Mouse (Mus musculus) layer of hippocampus, adult 8-10 months (tissue): ENCODE data around the gene Rubcnl. TPM values are rescaled to one million over a fixed set of nuclear protein-coding genes. Genes with fewer than 3 reads are reported as not detected.

ENCODE experiments used
- DNase-seq, 2 experiments: peaks; one replicate each; pipeline ENCODE4 v3.0.0; 2022; ENCODE audit warnings: low spot score in 2 of 2
- total RNA-seq, 4 experiments: library from RNA; stranded (reverse); gene quantifications; 2 replicates each; pipeline ENCODE4 v1.2.4; 2022

Gene Rubcnl
- total RNA-seq, result 1 to 10 TPM in 2 of 4 experiments, under 1 TPM in 2; 0.87 to 3.1 (median 1.8) TPM

DNA sequence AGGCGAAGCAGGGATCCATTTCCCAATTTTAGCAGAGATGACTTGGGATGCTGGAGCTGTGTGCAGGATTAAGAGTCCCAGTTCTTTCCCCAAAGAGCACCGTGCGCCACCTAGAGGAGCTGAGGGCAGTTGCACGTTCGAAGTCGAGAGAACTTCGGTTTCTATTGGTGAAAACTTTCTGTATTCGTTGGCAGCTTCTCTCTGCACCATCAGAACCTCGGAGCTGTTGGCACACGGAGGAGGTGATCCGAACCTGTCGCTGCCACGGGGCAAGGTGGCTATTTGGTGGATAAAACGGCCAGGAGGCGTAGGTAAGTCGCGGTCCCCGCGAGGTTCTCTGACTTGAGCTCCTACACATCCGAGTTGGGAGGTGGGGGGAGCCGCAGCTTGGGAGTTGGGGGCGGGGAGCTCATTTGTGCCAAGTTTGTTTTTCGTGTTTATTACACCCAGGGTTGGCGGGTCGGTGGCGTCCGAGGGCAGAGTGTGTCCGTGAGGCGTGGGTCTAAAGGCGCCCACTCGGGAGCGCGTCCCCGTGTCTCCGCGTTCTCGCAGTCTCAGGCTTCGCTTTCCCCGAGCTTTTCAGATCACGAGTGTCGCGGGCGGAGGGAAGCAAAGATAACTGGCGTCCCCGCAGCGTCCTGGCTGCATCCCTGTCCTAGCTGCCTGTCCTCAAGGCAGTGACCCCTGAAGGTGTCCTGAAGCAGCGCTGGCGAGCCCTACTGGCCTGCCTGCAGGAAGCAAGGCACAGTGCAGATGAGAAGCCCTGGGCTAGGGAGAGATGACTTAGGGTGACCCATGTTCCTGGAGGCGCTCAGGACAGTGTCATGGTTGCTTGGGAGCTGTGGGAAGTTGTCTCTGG is at the start of gene Rubcnl:
TSS of gene Rubcnl (plus strand) at position 172 of the 859 bp plus-strand sequence.
- DNase-seq, result peak; percentile 56 to 61

DNA sequence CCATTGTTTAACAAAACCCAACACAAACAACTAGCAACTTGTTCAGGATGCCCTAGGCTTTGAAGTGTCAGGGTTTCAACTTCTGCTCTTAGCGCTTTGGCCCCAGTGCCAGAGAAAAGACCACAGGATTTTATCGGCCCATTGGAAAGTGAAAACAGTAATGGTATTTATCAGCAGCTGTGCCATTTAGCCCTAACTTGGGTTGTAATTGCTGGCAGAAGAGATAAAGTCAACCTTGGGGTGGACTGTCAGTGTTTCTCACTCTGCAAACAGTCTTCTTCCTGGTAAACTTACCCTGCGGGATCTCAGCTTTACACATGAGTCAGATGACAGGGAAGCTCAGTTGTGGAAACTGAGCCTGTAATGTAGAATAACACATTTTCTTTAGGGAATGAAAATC is 43.6 kb upstream of the Rubcnl start:
- no peak for DNase-seq

DNA sequence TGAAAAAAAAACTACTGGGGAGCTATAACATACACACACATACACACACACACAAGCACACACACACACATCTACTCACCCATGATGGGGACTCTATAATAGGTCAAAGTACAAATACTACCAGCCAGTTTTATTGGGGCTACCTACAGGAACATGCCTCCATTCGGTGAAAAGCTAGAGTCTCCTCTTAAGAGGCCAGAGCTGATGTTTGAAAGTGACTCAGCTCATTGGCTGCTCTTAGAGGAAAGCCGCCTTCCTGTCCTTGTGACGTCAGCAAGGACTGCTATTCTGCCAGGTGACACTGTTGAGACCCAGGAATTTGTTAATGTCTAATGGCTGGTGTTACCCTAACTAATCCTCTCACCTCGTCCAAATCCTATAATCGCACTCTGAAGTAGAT is 43.1 kb upstream of the Rubcnl start:
- no peak for DNase-seq

DNA sequence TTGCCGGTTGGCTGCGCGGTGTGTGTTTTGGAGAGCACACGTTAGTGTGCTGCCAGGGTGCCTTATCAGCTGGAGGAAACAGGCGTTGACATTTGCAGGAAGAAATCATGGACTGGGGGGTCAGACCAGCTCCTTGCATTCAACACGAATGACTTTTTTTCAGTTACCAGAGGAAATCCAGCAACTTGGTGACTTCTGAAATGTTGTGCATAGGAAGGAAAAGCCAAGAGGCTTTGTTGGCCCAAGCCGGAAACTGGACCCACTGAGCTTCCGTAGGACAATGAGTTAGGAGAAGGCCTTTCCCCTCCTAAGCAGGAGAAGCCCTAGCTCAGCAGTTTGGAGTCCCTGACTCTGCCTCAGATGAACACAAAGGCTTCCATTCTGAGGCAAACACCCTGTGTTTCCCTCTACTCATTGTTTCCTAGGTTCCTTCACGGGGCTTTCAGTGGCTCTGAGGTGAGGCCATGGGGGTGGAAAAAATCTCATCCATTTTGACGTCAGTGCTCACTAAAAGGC is 41.6 kb upstream of the Rubcnl start:
- DNase-seq, result no peak

DNA sequence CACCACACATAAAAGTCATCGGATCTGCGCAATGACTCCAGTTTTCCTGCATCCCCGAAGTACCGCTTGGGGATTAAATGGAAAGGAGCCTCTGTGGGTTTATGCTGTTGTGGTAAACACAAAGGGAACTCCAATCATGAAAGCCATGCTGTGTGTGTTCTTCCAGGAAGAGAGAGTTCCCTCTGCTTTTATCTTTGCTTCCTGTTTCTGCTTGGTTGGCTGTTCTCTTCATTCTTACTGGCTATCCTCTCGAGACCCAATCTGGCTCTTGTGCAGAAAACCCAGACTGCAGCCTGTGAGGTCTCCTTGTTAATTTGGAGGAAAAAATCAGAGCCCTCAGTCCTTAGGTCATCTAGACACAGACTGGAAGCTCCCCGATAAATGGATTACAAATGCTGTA is 38.9 kb upstream of the Rubcnl start:
- no peak for DNase-seq

DNA sequence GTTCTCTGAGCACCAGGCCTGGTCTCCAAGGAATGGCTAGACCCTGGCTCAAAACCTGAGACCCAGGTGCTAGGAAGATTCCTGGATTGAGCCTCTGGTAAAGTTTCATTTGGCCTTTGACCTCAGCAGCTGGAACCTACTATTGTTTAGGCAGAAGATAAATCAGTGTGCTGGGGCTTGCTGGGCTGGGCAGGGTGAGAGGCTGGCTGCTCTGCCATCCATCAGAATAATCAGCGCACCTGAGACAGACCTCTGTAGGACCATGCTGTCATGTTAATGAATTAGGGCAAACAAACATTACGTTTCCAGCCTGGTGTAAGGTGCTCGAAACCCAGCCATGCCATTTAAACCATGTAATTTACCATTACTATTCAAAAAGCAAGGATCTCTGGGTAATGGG is 34.8 kb upstream of the Rubcnl start:
- no peak for DNase-seq

DNA sequence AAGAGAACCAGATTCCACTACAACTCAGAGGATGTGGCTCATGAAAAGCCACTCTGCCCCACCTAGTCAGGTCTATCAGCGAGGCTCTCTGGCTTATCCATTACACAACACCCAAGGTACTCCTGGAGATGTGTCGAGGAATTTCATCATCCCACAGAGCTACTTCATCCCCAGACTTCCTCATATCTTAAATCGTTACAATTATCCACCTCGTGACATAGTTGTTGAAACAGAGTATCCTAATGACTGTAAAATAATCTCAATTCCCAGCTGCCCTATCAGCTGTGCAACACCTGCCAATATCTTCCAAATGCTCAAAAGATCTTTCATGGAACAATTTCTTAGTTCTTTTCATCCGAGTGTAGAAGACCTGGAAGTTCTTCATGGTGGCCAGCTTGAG is 32.7 kb upstream of the Rubcnl start:
- DNase-seq, result no peak

DNA sequence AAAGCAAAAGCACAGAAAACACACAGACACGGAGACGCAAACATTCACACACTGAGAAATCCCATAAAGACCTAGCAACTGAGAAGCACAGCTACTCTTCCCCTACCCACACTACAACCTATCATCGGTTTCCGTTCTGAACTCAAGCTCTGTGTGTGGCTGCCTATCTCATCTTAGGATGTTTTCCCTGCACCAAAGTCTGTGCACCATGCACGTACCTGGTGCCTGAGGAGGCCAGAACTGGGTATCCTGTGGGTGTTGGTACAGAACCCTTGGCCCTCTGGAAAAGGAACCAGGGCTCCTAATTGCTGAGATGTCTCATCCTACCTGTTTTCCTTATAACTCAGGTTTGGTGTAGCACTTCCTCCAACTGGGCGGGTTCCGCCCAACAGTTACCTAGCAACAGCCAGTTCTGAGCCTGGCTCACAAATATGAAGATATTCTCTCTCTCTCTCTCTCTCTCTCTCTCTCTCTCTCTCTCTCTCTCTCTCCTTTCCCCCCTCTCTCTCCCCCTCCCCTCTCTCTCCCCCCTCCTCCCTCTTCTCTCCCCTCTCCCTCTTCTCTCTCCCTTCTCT is 30.9 kb upstream of the Rubcnl start:
- peak in 1 of 2 experiments; percentile 13 for DNase-seq

DNA sequence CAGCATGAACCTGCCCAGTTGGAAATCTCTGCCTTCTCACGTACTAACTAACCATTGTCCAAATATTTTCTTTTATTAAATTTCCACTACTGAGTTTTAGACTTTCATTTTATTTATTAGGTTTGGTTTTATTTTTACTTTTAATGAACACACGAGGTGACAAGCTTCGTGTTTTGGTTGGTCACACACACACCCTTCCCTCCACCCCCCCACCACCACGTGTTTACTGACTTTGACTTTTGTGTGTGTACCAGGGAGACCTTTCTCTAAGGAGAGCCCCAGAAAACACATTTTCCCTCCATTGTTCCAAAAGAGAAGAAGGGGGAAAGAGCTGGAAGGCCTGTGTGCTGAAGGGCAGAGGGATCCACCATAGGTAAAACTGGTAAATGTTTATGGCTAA is 30.2 kb upstream of the Rubcnl start:
- DNase-seq, result no peak

DNA sequence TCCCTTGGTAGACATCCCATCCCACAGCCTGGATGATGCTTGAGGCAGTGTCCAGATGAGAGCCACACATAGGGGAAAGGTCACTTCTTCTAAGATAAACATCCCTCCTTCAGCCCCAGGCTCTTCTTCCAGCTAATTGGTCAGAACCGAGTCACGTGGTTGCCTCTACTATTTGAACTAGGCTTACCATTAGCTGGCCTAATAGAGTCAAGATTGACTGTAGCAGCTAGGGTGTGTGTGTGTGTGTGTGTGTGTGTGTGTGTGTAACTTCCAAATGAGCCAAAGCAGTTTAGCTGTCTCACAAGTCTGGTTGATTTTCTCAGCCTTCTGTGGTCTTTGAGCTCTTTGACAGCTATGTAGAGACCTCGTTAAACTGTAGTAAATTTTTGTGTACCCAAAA is 29.3 kb upstream of the Rubcnl start:
- no peak for DNase-seq

DNA sequence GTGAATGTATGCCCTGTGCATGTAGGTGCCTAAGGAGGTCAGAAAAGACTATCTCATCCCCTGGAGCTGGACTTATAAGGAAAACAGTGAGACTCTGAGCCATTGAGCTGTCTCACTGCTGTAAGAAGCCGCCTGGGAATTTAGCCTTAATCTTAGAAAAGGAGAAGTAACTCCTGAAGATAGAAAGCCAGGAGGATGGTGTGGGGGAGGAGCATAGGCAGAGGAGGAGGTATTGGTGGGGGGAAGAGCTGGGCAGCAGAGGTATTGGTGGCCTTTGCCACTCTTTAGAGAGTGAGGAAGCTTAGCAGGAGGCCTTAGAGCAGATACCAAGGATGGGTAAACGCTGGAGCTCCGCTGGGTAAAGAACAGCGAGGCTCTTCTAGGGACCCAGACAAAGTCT is 26.5 kb upstream of the Rubcnl start:
- DNase-seq, result no peak

DNA sequence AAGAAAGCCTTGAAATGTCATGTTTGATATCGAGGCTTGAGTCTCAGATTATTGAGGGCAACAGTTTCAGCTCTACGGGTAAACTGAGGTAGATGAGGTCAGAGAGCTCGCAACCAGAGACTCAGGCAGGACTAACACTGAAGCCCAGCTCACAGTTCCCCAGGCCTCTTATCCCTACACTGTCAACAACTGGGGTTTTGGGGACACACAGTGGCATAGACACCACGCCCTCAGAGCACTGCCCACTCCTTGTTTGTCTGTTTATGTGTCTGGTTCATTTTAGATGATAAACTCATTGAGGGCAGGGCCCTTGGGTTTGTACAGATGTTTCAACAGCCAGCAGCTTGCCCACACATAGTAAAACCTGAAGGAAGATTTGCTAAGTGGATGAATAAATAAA is 25.9 kb upstream of the Rubcnl start:
- no peak for DNase-seq

DNA sequence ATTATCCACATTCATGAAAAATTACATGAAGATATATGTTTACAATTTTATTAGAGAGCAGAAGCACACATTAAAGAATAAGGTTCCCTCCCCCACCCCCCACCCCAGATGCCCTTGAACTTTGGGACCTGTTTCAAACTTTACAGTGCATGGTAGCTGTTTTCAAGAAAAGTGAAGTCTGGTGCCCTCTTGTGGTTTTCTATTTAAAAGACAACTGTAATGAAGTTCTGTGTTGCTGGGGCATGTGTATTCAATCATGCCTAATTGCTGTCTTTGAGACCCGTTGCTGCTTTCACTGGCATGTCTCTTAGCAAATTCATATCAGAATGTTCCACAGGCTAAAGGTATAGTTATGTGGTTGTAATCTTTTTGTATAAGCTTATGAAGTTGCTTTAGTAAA is 25.3 kb upstream of the Rubcnl start:
- DNase-seq, result no peak

DNA sequence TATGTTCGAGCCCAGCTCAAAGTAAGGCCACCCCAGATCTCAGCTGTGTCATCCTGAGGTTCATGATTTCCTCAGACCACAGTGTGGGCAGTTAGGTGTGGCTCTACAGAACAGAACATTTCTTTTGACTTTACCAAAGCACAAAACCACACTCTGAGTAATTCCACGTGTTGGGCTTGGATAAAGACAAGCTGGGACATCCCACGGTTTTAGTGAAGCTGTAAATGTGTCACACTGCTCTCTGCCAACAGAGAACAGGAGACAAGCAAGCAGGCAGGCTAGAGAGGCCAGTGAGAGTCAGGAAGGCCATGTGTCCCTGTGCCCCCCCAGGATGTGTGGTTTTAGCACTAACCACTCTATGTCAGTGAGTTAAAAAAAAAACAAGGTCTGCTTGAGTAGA is 19.3 kb upstream of the Rubcnl start:
- DNase-seq, result no peak

DNA sequence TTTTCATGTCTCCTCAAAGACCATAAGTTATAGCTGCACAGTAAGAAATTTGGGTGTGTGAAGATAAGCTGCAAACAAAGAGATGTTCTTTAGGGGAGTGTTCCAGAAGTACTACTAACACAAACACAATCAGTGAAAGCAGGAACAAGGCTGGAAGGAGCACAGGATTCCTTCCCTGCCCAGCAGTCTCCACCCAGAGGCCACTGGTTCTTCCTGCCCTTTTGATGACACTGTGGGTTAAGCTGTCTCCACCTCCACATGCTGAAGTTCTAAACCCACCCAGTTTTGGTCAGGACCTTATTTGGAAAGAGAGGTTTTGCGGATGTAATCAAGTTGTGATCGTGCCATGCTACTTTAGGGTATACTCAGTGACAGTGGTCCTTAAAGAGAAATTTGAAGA is 18.8 kb upstream of the Rubcnl start:
- no peak for DNase-seq

DNA sequence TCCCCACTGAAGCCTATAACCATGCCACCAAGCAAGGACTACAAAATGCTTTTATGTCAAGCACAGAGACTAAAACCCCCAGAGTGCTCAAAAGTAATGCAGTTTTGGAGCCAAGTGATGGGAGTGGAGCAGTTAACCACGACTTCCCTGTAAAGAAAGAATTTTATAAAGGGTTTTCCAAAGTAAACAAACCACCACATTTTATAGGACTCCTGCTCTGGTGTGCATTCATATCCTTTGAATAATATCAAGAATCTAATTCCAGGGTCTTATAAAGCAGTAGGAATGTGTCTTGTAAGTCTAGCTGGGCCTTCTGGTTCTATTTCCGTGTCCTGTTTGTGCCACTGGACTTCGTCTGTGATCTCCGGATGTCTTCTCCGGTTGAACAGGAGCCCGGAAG is 14.5 kb upstream of the Rubcnl start:
- no peak for DNase-seq

DNA sequence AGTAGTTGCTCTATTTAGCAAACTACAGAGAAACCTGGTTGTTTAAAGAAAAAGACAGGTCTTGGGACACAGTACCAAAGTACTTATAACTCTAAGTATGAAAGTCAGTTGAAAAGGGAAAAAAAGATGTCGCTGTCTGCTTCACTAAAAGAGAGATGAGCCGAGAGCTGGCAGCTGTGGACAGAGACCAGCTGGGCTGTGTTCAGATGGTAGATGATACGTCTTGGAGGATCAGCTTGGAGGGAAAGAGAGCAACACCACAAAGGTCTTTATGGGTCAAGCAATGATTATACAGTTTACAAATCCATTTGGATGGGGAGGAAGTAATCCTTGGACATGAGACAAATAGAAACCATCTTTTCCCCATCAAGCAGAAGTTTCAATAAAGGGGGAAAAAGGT is 12.5 kb upstream of the Rubcnl start:
- no peak for DNase-seq

DNA sequence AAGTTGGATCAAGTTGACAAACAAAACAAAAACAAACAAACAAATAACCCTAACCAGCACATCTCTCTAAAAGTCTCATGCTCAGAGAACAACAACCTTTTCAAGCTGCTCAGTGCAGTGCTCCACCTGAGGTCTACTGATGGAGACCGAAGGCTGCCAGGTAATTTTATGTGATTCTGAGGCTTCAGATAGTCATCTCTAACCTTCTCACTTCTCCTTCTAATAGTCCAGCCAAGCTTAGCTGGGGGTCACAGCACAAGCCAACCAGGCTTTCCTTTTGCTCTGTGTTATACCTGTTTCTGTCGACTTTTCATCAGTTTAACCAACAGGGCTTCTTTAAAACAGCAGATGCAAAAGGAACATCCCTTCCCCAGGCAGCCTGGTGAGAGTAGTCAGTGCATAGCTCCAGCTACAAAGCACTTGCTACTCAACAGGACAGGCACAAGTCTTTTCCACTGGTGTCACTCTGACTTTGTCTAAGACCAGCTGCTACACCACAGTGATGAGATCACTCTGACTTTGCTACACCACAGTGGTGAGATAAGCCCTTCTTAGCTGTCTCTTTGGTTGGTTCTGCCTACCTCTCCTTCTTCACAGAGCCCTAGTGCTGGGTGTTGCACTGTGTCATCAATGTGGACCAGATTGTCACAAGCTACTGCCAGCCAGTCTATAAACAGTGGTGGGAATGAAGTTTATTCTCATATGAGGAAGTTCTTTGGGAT is 10.2 kb upstream of the Rubcnl start:
- DNase-seq, result no peak

DNA sequence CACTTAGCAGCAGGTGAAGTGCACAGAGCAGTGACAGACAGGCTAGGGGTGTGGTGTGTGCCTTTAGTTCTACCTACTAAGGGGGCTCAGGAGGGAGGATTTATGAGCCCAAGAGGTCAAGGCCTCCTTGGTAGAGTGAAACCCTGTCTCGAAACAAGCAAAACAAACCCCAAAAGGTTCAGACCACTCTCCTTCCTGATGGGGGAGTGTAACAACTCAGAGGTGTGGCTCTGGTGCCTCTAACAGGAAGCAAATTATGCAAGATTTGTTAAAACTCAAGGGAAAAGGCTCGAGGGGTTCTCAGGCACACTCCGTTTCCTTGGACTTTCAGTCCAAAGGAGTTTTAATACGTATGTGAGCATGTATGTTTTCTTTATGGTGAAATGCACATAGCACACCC is 5.5 kb upstream of the Rubcnl start:
- DNase-seq, result no peak

DNA sequence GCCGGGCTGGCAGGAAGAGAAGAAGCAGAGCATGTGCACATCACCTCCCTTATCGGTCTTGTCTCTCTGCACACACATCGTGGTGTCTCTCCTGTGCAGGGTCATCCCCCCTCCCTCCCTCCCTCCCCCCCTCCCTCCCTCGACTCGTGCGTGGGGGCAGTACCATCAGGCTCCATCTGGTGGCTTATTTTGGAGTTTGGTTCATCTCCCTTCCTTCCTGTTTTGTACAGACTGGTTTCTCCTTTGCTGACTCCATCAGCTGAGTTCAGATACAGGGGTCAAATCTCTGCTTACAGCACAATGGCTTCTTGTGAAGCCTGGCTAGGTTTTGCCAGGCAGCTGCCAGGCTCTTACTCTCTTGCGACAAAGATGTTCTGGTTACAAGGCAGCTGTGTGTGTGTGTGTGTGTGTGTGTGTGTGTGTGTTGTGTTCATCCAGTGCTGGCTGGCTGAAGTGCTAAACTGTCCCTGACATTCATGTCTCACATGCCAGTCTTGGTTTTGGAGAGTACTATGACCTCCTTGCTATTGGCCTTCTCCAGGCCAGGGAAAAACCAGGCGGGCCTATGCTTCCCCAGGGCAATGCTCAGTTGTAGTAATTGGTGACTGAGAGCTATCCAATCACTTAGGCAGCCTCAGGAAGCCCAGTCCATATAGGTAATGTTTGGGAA is 4.7 kb upstream of the Rubcnl start:
- DNase-seq, result peak in 1 of 2 experiments; percentile 22

DNA sequence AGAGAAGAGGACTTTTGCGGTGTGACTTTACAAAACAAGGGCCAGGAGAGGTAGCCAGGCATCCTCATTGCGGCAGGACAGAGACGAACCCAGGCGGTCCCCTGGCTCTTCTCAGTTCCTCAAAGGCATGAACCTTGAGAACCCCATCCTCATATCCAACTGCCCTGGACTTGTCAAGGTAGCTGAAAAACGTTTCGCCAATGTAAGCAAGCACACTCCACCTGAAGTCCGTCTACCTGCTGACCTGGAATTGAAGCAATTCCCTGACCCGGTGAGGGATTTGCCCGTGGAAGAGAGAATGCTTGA is 841 bp downstream of the Rubcnl start:
- no peak for DNase-seq

DNA sequence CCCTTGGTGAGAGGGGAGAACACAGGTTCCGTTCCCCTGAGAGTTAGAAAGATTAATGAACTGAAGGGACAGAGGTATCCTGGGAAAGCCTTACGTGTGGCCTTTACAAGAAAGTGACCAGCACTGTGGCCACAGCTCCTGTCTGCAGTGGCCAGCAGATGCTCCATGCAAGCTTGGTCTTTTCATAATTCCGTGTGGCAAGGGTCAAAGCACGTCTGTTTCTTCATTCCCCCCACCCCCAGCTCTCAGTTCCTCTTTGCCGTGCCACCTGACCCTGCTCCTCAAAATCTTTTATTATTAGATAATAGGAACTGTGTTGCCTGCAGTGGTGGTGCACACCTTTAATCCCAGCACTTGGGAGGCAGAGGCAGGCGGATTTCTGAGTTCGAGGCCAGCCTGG is 1.4 kb downstream of the Rubcnl start:
- DNase-seq, result no peak
